Mouse (Mus musculus) brain, embryonic 14.5 days (tissue): ENCODE measurements around the gene Mdga2. TPM values are rescaled to one million over a fixed set of nuclear protein-coding genes. Genes with fewer than 3 reads are reported as not detected.

Experiments used
- DNase-seq: peaks from one replicate; pipeline ENCODE4 v3.0.0-alpha.2; 2011; ENCODE audit warnings: low read depth
- CTCF ChIP-seq: fragments of 200-500 bp; IDR thresholded peaks from 2 replicates; pipeline ENCODE4 v1.5.1; 2012; ENCODE audit warnings: inconsistent platforms, mild to moderate bottlenecking, moderate library complexity, borderline replicate concordance; ENCODE audit not compliant: insufficient read depth, insufficient read length; ENCODE audit errors: extremely low read depth
- POLR2A ChIP-seq: fragments of 200-500 bp; IDR thresholded peaks from 2 replicates; pipeline ENCODE4 v1.6.1; 2012; ENCODE audit warnings: mild to moderate bottlenecking, inconsistent platforms, borderline replicate concordance; ENCODE audit not compliant: poor library complexity, insufficient read depth, insufficient read length, severe bottlenecking; ENCODE audit errors: extremely low read depth
- polyA plus RNA-seq: library from polyadenylated mRNA; depleted of rRNA; stranded (reverse); fragments of >200 nt; gene quantifications from 2 replicates; pipeline ENCODE4 v1.2.3, GENCODE M21; 2012; rRNA removed

Mdga2 gene
- 15.2 and 21.9 TPM in 2 replicates for polyA plus RNA-seq

DNA sequence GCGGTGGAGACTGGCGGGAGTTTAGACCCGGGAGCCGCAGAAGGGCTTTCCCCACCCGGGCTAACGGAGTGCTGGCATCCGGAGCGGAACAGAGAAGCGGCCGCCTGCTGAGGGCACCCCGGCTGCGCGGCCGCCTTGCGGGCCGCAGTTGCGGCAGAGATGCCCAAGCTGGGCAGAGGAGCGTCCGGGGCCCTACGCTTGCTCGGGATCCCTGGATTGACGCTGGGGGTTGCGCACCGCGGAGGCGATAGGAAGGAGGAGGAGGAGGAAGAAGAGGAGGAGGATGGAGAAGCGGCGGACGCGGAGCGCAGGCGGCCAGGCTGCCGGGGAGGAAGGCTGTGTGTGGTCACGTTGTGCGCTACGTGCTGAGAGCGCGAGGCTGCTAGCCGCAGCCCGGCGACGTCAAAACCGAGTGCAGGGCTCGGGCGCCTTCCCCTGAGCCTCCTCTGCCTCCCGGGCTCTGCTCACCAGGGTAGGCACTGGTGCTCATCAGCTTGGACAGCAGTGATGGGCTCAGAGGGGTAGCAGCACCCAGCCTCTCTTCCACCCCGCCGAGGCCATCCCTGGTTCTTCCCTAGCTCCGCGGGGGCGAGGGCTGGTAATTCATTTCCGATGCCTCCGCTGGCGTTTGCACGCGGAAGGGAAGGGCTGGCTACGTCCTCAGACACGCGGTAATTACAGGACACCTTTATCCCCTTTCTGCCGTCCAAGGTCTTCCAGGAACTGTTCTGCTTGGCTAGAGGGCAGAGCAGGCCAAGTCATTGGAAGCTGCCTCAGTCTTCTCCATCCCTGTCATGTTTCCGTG is at the start of gene Mdga2:
TSS of gene Mdga2 (minus strand) at position 329 of the 805 bp plus-strand sequence.
- DNase-seq = peak; percentile 81

DNA sequence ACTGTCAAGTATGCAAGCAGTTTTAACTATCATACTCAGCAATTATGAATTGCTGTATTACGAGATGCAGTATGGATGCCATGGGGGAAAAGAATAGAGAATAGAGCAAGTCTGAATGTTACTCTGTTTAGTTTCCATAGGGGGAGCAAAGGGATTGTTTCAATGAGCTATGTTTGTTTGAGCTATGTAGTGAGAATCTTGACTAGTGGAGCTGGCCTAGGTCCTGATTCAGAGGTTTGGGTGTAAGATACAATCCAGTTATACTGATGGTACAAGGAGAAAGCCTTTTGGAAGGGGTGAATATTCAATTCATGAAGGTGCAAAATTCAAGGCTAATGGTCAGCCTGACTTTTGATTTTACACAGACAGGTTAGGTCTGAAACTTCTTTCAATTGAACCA is 45.1 kb upstream of the Mdga2 start:
- peak; percentile 11 for DNase-seq
- TF ChIP-seq POLR2A (no peak), CTCF (no peak)

More for the DNA sequence above, at the start of gene Mdga2:
- TF ChIP-seq CTCF (no peak), POLR2A (no peak)

DNA sequence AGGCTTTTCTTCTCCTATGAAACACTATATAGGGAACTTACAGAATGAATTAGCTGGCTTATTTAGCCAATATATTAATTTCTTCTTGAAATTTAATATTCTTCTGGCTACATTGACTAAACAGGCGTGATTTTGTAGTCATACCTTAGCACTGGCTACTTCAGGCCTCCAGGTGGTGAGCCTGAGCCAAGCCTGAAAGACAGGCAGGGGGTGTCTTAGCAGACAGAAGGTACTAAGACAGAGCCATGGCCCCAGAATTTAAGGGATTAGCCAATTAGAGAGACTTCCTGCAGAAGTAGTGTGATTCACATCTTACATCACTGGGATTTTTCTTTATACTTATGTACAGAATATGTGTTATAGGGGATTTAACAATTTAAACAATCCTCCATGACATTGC is 1.2 kb upstream of the Mdga2 start:
- TF ChIP-seq POLR2A (no peak), CTCF (peak; percentile 49; the same call in 1 of the 2 replicates)
- DNase-seq = peak; percentile 68

DNA sequence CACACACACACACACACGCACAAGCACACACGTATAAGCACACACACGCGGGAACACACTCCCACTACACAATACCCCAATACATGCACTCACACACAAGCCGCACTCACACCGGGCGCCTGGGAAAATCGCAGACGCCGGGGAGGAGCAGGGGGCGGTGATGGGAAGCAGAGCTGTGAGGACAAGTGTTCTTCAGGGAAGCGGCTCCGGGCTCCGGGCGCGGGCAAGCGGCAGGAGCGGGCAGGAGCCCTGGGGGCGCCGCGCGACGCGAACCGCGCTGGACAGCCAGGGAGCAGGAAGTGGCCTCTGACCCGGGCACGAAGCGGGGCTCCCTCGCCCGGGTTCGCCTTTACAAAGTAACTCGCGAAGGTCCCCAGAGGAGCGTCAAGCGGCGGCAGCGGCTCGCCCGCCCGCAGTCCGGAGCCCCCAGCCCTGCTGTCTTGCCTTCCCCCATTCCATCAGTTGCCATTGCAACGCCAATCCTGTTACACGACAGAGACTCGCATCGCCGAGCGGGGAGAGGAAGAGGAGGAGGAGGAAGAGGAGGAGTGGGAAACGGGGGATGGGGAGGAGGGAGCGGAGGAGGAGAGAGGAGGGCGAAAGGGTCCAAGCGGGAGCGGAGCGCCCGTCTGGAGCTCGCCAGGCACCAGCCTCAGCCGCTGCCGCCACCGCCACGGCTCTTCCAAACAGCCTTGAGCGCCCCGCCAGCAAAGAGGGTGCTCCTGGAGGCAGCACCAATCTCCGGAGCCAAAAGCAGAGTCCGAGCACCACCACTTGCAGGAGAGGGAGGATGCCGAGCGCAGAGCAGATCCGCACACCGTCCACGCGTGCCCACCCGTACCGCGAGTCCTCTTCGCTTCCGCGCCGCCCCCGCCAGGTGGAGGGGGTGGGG is 774 bp downstream of the Mdga2 start:
- DNase-seq = peak; percentile 85
- TF ChIP-seq CTCF (no peak), POLR2A (no peak)

DNA sequence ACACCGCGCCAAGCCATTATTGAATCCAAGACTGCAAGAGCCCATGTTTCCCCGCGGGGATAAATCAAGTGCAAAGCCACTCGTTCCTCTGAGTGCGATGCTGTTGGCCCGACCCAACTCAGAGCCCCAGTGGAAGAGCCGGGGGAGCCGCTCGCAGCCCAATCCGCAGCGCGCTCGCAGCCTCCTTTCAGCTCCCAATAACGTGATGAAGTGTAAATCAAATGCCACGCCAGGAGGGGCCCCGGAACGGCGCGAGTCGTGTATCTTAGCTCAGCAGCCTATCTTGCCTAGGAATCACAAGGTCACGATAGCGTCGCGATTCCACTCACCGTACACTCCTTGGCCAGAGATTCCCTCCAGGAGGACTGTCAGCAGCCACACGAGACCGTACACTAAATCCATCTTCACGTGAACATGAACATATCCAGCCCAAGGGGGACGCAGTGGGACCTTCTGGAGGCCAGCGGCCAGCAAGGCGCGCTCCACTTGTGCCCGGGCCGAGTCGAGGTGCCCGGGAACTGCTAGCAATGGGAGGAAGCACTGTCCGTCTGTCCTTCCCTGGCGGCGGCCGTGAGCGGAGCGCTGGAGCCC is 1.6 kb downstream of the Mdga2 start:
- peak; percentile 81 for DNase-seq
- no peak for TF ChIP-seq CTCF
- no peak for TF ChIP-seq POLR2A

DNA sequence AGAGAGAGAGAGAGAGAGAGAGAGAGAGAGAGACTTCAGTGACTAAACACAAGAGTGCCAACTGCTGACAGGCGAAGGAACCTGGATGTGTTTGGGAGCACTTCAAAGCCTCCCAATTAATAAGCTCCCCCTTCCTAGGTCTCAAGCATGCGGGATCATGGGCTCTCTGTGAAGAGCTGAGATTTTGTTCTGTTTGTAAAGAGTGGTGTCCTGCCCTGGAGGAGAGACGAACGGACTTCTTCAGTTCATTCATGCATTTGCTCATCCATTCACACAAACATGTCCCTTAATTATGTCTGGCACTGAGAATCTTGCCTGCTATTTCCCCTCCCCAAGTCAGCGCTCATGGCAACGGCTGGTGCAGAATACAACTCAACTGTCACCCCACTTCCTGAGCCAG is 2.3 kb downstream of the Mdga2 start:
- TF ChIP-seq POLR2A (no peak), CTCF (no peak)
- DNase-seq = peak; percentile 79

DNA sequence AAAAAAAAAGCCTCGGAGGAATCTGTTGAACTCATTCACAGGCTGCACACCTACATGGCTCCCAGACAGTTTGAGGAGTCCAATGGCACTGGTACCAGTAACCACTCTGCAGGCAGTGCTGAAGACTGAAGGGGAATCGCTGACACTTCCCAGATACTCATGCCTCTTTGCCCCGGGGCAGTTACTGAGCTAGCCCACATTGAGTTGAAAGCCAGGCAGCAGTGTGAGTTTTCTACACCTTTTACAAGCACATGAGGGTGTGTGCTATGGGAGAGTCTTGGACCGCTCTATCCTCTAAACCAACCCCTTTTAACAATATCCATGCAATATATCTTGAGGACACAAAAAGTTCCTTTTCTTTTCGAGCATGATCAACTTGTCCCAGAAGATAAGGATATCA is 2.8 kb downstream of the Mdga2 start:
- DNase-seq = no peak
- no peak for TF ChIP-seq POLR2A
- TF ChIP-seq CTCF = no peak

DNA sequence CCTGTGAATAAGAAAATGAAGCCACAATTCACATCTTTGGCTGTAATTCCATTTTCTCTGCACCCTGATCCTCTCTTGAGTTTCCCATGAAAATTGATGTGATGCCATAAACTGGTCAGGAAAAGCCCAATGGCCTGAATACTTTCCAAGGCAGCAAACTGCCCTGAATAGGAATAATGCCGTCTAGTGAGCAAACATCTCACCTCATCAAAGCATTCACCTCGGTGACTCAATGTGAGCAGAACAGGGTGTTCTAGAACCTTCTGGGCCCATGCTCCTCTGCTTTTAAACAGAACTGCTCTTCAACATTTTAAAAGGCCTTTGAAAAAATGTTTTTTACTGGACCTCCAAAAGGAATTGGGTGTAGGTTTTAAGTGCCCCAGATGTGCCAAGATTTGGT is 9.5 kb downstream of the Mdga2 start:
- no peak for TF ChIP-seq CTCF
- TF ChIP-seq POLR2A = no peak

DNA sequence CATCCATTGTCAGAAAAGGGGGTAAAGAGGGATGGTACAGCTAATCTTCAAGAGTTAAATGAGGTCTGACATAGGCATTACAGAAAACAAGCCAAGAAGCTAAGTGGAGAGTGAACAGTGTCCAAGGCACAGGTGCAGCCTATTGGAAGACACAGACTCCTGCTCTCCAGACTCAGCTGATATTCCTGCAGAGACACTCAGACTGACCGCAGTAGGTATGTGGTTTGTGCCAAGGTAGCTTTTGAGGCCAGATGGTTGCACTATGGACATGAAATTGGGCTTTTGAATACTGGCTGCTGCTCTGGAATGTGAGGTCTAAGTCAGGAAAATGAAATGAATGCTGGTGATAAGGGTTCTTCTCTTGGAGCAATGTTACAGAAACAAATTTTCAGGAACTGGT is 44.2 kb downstream of the Mdga2 start:
- no peak for DNase-seq
- TF ChIP-seq CTCF (no peak), POLR2A (no peak)

More for the DNA sequence above, 9.5 kb downstream of the Mdga2 start:
- no peak for DNase-seq

DNA sequence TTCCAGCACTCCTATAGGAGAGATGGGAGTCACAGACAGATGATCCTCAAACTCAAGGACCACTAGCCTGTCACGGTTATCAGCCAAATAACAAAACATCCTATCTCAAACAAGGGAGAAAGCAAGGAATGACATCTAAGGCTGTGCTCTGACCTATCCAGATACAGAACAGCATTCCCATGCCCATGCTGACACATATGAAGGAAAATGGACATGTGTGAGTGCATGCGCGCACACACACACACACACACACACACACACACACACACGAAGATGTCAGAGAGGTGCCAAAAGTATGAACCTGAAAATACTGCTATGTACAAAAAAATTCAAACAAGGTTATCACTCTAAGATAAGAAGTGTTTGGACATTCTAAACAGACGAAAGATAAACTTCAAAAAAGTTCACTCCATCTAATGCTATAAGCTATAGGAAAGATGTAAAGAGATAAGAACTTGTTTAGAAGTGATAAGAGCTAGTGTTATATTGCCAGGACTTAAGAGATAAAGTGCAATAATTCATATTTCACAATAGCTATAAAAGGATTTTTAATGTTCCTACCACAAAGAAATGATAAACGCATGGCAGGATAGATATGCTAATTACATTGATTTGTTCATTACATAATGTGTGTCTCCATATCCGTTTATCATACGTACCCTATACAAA is 65.6 kb downstream of the Mdga2 start:
- DNase-seq = no peak
- TF ChIP-seq CTCF (no peak), POLR2A (no peak)

DNA sequence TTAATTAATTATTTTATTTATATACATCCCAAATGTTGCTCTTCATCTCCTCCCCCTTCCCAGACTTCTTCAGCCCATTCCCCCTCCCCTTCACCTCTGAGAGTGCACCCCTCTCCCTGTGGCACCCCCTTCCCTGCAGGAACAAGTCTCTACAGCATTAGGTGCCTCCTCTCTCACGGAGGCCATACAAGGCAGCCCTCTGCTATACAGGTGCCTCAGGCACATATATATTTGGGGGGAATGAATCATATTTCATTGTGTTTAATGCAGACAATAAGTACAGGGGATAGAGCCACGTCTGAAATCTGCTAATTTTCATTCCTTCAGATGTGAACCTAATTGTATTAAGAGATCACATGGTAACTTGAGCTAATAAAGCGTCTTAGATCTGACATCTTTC is 69.3 kb downstream of the Mdga2 start:
- TF ChIP-seq CTCF (no peak), POLR2A (no peak)
- no peak for DNase-seq

DNA sequence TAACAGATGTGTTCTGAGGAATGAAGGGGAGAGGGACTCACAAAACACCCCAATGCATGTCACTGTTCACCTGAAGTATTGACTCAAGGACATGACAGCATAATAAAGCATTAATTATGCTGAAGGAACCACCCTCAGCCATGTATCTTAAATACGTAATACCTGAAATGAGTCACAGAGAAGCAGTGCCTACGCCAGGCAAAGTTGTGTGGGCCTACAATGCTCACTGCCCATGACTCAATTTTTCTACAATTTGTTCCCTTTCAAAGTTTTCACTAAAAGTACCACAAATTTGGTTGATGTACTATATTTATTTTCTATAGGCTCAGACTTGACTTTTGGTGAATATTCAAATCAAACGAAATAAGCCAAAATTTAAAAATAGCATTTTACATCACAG is 80.7 kb downstream of the Mdga2 start:
- DNase-seq = no peak
- no peak for TF ChIP-seq POLR2A
- TF ChIP-seq CTCF = no peak
